Mouse (Mus musculus) T-helper 1 cell (primary cell): Measurements from ENCODE around the gene Nfkb1.

Experiments used
- in situ Hi-C: fragments of 300-600 bp; cut with MboI, MseI; formaldehyde crosslinking; loops from one replicate; pipeline ENCODE4 v1.15.1; 2025; ENCODE audit warnings: high pct_unique_total_duplicates

Nfkb1 gene

DNA sequence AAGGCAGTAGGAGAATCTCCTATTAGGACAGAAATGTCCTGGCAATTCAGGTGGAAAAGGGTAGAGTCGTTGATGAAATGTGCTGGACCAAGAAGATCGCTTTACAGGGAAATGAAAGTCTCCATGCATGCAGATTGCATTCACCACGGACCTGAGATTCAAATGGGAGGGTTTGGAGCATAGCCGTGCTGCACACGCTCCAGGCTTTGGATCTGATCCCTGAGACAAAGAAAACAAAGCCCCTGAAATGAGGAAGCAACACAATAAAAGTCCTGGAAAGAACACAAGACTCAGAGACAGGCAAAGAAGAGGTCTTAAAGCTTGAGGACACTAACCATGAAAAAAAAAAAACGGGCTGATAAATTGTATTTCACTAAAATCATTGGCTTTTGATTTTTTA lies 136.2 kb downstream of the Nfkb1 start:
- in situ Hi-C loops = loop anchor here (25.0 kb wide), 1 partner anchor 707 kb away; no protein-coding TSS in a partner anchor

- in situ Hi-C loops = loop anchor here (25.0 kb wide), 1 partner anchor 709 kb away; no protein-coding TSS in a partner anchor
Measured at GRCm38 (mm10) chr3:135552874-135553273, 138.5 kb downstream of the Nfkb1 start.

GRCm38 (mm10) chr3:135547298-135547697 lies 144.0 kb downstream of the Nfkb1 start:
- in situ Hi-C loops = no loop called here

- in situ Hi-C loops = no loop called here
Measured at GRCm38 (mm10) chr3:135546212-135546923, 145.0 kb downstream of the Nfkb1 start.
